Mouse (Mus musculus) embryo, embryonic 10 days (tissue): ENCODE results near the gene Mup16.
A peak's percentile ranks its signal among the peaks of the same experiment; 100 is the strongest.
"Not testable (repeated sequence)": the region's sequence is repeated elsewhere in the genome, so short reads cannot be mapped to it uniquely, and the experiment has no call there.

Experiments
- DNase-seq: peaks from one replicate; pipeline ENCODE4 v3.0.0-alpha.2; 2015; ENCODE audit warnings: low spot score

Mup16 gene

DNA sequence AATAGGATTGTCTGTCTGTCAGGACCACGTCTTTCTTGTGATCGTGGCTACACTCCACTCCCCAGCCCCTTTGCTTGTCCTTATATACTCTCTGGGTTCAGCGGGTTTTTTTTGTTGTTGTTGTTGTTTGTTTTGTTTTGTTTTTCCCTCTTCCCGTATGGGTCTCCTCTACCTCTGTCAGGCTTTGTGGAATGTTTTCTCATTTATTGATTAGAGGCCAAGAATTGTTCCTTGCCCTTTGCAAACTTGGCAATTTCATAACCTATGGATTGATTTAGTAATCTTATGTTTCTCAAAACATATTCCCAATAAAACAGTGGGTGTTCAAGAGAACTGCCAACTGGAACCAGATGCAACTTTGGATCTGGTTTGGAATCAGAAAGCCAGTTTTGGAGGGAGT is at the start of gene Mup16:
Gene Mup16, minus strand, starts transcription at position 101 of the 400 bp plus-strand sequence.
- not testable (repeated sequence) for DNase-seq

DNA sequence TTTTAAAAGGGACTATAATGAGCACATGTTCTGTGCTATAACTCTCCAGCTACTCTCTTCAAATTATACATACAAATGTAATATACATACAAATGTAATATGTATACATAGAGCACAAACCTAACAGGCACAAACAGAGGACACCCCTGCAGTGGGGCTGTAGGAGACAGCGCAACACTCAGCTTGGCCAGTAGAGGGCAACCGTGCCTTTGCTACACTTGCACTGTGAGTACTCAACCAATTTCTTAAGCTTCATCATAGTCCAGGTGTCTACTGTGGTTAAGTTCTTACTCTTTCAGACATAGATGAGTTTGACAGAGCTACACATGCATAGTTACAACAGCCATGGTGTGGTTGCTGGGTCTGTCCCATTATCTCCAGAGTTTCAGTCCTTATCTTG is 36.6 kb upstream of the Mup16 start:
- peak; percentile 2 for DNase-seq
